Mouse (Mus musculus) heart, postnatal 0 days (tissue): ENCODE measurements around the gene Esrp2. TPM values are rescaled to one million over a fixed set of nuclear protein-coding genes. Genes with fewer than 3 reads are reported as not detected.

Experiments used
- ATAC-seq: fragments of 200-750 bp; cut with Nextera tagmentation; 2 replicates; pipeline ENCODE4 v1.8.0; 2017; ENCODE audit warnings: low read depth, moderate number of reproducible peaks, moderate library complexity; ENCODE audit not compliant: insufficient read depth
- DNase-seq: peaks from one replicate; pipeline ENCODE4 v3.0.0-alpha.2; 2016; ENCODE audit warnings: low spot score
- H3K27ac ChIP-seq: fragments of 300-500 bp; sonication (generic); 2 replicates; pipeline ENCODE4 v1.5.1; 2014; ENCODE audit warnings: low read depth, mild to moderate bottlenecking
- H3K27me3 ChIP-seq: fragments of 300-500 bp; sonication (generic); 2 replicates; pipeline ENCODE4 v1.6.1; 2014; ENCODE audit warnings: low read length, mixed read lengths; ENCODE audit not compliant: control insufficient read depth, insufficient read depth
- H3K36me3 ChIP-seq: fragments of 300-500 bp; sonication (generic); replicated peaks from 2 replicates; pipeline ENCODE4 v1.6.1; 2014; ENCODE audit warnings: low read length, mixed read lengths; ENCODE audit not compliant: control insufficient read depth, insufficient read depth
- H3K4me1 ChIP-seq: fragments of 300-500 bp; sonication (generic); 2 replicates; pipeline ENCODE4 v1.6.1; 2014; ENCODE audit warnings: antibody characterized with exemption; ENCODE audit not compliant: control insufficient read depth, insufficient read depth
- H3K4me2 ChIP-seq: fragments of 300-500 bp; sonication (generic); 2 replicates; pipeline ENCODE4 v1.6.1; 2014; ENCODE audit warnings: low read depth, mild to moderate bottlenecking, low read length, moderate library complexity
- H3K4me3 ChIP-seq: fragments of 300-500 bp; sonication (generic); 2 replicates; pipeline ENCODE4 v1.5.1; 2014; ENCODE audit warnings: low read depth, low read length
- H3K9ac ChIP-seq: fragments of 300-500 bp; sonication (generic); replicated peaks from 2 replicates; pipeline ENCODE4 v1.6.1; 2014; ENCODE audit warnings: low read depth, low read length, mixed read lengths
- H3K9me3 ChIP-seq: fragments of 300-500 bp; sonication (generic); replicated peaks from 2 replicates; pipeline ENCODE4 v1.6.1; 2016; ENCODE audit warnings: low read length; ENCODE audit not compliant: control insufficient read depth
- CTCF ChIP-seq: IDR thresholded peaks from 2 replicates; pipeline ENCODE4 v1.5.1; 2016; ENCODE audit warnings: antibody characterized with exemption, control low read depth, low read depth
- EP300 ChIP-seq: IDR thresholded peaks from 2 replicates; pipeline ENCODE4 v1.6.1; 2016; ENCODE audit warnings: antibody characterized with exemption, low read depth
- WGBS: fragments of 180-500 bp; shearing (Covaris S2); extraction: QIAGEN DNeasy Blood & Tissue Kit; methylation state at CpG from one replicate; pipeline ENCODE4 v1.1.7; 2014; 5-methylcytosine and 5-hydroxymethylcytosine counted together
- polyA plus RNA-seq: library from polyadenylated mRNA; unstranded; fragments of >200 nt; fragmentation: Nextera tagmentation; extraction: Ambion mirVana; gene quantifications from 2 replicates; pipeline ENCODE4 v1.2.1, GENCODE M21; 2015
- total RNA-seq: library from RNA; depleted of rRNA; stranded (reverse); fragments of >200 nt; gene quantifications from 2 replicates; pipeline ENCODE4 v1.2.3, GENCODE M21; 2014; ENCODE audit warnings: low replicate concordance

Esrp2 gene
- total and polyA plus RNA-seq, 2 experiments from 2014 or later = 0.31 to 10.6 TPM

GRCm38 (mm10) chr8:106146014-106146413 is 9.2 kb upstream of the Esrp2 start:
- Histone ChIP-seq H3K9me3 (no peaks in the 10 kb centered on the region), H3K4me3 (no peak overlapping the region), H3K4me2 (no peak overlapping the region), H3K4me1 (peaks cover 7% of the 10 kb centered on the region), H3K36me3 (no peaks in the 10 kb centered on the region), H3K27ac (no peak overlapping the region), H3K27me3 (no peaks in the 10 kb centered on the region), H3K9ac (no peak overlapping the region)
- 88% methylated on average over 4 of the region's 4 CpGs for WGBS
- no peak for TF ChIP-seq CTCF
- TF ChIP-seq EP300 = no peak
- ATAC-seq (no peak), DNase-seq (no peak)

GRCm38 (mm10) chr8:106145331-106145730 is 8.6 kb upstream of the Esrp2 start:
- TF ChIP-seq CTCF (no peak), EP300 (no peak)
- no peak for ATAC-seq
- no peak for DNase-seq
- no peak overlapping the region for H3K4me3 ChIP-seq
- 0 out of 2 replicates have a peak, but pooled peaks cover under 1% of the 10 kb centered on the region for H3K4me1 ChIP-seq
- no peak overlapping the region for H3K4me2 ChIP-seq
- WGBS = 78% methylated on average over 2 of the region's 2 CpGs
- no peak overlapping the region for H3K27ac ChIP-seq
- no peaks in the 10 kb centered on the region for H3K9me3 ChIP-seq
- no peaks in the 10 kb centered on the region for H3K27me3 ChIP-seq
- H3K9ac ChIP-seq = no peak overlapping the region
- no peaks in the 10 kb centered on the region for H3K36me3 ChIP-seq

- Histone ChIP-seq H3K9ac (no peak overlapping the region), H3K4me2 (no peak overlapping the region), H3K4me1 (peaks cover 18% of the 10 kb centered on the region), H3K27ac (no peak overlapping the region), H3K9me3 (no peaks in the 10 kb centered on the region), H3K27me3 (peaks cover 13% of the 10 kb centered on the region), H3K4me3 (no peak overlapping the region), H3K36me3 (no peaks in the 10 kb centered on the region)
- TF ChIP-seq EP300 = no peak
- peak; percentile 98 for TF ChIP-seq CTCF
- WGBS = 13% methylated on average over 13 of the region's 13 CpGs
- ATAC-seq (peak; percentile 55; the same call in 1 of the 2 replicates), DNase-seq (peak; percentile 83)
Measured at GRCm38 (mm10) chr8:106140769-106141168, 4.0 kb upstream of the Esrp2 start.

GRCm38 (mm10) chr8:106140191-106140590 is 3.4 kb upstream of the Esrp2 start:
- ATAC-seq (no peak), DNase-seq (no peak)
- H3K4me2 ChIP-seq = no peak overlapping the region
- H3K9ac ChIP-seq = no peak overlapping the region
- 65% methylated on average over 5 of the region's 5 CpGs for WGBS
- H3K27me3 ChIP-seq = peaks cover 19% of the 10 kb centered on the region
- TF ChIP-seq EP300 (no peak), CTCF (no peak)
- H3K27ac ChIP-seq = no peak overlapping the region
- peaks cover 18% of the 10 kb centered on the region for H3K4me1 ChIP-seq
- H3K9me3 ChIP-seq = no peaks in the 10 kb centered on the region
- no peak overlapping the region for H3K4me3 ChIP-seq
- H3K36me3 ChIP-seq = no peaks in the 10 kb centered on the region

- Histone ChIP-seq H3K4me1 (peaks cover 18% of the 10 kb centered on the region), H3K27ac (peak overlapping the region; percentile 30; the same call in 1 of the 2 replicates), H3K36me3 (no peaks in the 10 kb centered on the region), H3K27me3 (peaks cover 24% of the 10 kb centered on the region), H3K9ac (peak overlapping the region; percentile 50), H3K4me3 (peak overlapping the region; percentile 67), H3K4me2 (peak overlapping the region; percentile 76), H3K9me3 (no peaks in the 10 kb centered on the region)
- TF ChIP-seq CTCF (no peak), EP300 (no peak)
- DNase-seq (no peak), ATAC-seq (no peak)
- WGBS = 16% methylated on average over 7 of the region's 7 CpGs
Measured at GRCm38 (mm10) chr8:106138616-106139015, 1.8 kb upstream of the Esrp2 start.

- H3K27ac ChIP-seq = peak overlapping the region; percentile 30
- H3K27me3 ChIP-seq = peaks cover 24% of the 10 kb centered on the region
- TF ChIP-seq EP300 (no peak), CTCF (no peak)
- peak overlapping the region; percentile 50 for H3K9ac ChIP-seq
- H3K4me3 ChIP-seq = peak overlapping the region; percentile 67
- peak overlapping the region; percentile 76 for H3K4me2 ChIP-seq
- peak; percentile 39 for ATAC-seq
- peak; percentile 68 for DNase-seq
- H3K36me3 ChIP-seq = no peaks in the 10 kb centered on the region; the same call in 1 of the 2 replicates
- peaks cover 18% of the 10 kb centered on the region for H3K4me1 ChIP-seq
- no peaks in the 10 kb centered on the region for H3K9me3 ChIP-seq
- under 1% methylated on average over 24 of the region's 24 CpGs for WGBS
Measured at GRCm38 (mm10) chr8:106137906-106138477, 1.2 kb upstream of the Esrp2 start.
